Mouse (Mus musculus) C2C12 (cell line): Measurements from ENCODE around the gene Ern1. TPM values are rescaled to one million over a fixed set of nuclear protein-coding genes. Genes with fewer than 3 reads are reported as not detected.

ENCODE experiments used
- H3K27me3 ChIP-seq: one replicate; pipeline ENCODE4 v1.6.1; 2011; ENCODE audit not compliant: control insufficient read depth, insufficient read depth, insufficient read length
- H3K36me3 ChIP-seq: one replicate; pipeline ENCODE4 v1.6.1; 2011; ENCODE audit not compliant: control insufficient read depth, insufficient read depth
- H3K4me3 ChIP-seq: one replicate; pipeline ENCODE4 v1.5.1; 2011; ENCODE audit warnings: mild to moderate bottlenecking, control low read depth; ENCODE audit not compliant: poor library complexity, insufficient read depth, severe bottlenecking
- H3K79me2 ChIP-seq: one replicate; pipeline ENCODE4 v1.6.1; 2011; ENCODE audit not compliant: control insufficient read depth, insufficient read depth
- H3K79me3 ChIP-seq: one replicate; pipeline ENCODE4 v1.6.1; 2011; ENCODE audit warnings: low read depth, control low read depth
- H3ac ChIP-seq: one replicate; pipeline ENCODE3; 2011; ENCODE audit warnings: low read depth; ENCODE audit not compliant: control insufficient read depth, insufficient read length
- CEBPB ChIP-seq: IDR thresholded peaks from one replicate; pipeline ENCODE4 v1.6.1; 2011; ENCODE audit warnings: low read depth, mild to moderate bottlenecking, control low read depth, moderate library complexity
- CTCF ChIP-seq: IDR thresholded peaks from one replicate; pipeline ENCODE4 v1.5.1; 2011; ENCODE audit not compliant: control insufficient read depth, insufficient read depth, insufficient read length
- FOSL1 ChIP-seq: IDR thresholded peaks from one replicate; pipeline ENCODE4 v1.8.0; 2011; ENCODE audit warnings: mild to moderate bottlenecking, low read length; ENCODE audit not compliant: poor library complexity, insufficient read depth, severe bottlenecking
- MAX ChIP-seq: IDR thresholded peaks from one replicate; pipeline ENCODE4 v1.6.1; 2011; ENCODE audit warnings: mild to moderate bottlenecking, control low read depth
- MYOD1 ChIP-seq: IDR thresholded peaks from one replicate; pipeline ENCODE4 v1.6.1; 2011; ENCODE audit warnings: low read depth; ENCODE audit not compliant: control insufficient read depth, insufficient read length
- MYOG ChIP-seq: IDR thresholded peaks from one replicate; pipeline ENCODE4 v1.6.1; 2011; ENCODE audit not compliant: control insufficient read depth, insufficient read length; ENCODE audit errors: extremely low read depth
- USF1 ChIP-seq: IDR thresholded peaks from one replicate; pipeline ENCODE4 v1.6.1; 2011; ENCODE audit warnings: low read depth, mild to moderate bottlenecking, control low read depth, moderate library complexity
- polyA plus RNA-seq: library from polyadenylated mRNA; unstranded; fragments of >200 nt; fragmentation: generic; extraction: Trizol; gene quantifications from one replicate; pipeline ENCODE4 v1.2.1, GENCODE M21; 2012; ENCODE audit warnings: missing spikeins

Gene Ern1
- polyA plus RNA-seq, 1 experiment: 6.0 TPM

DNA sequence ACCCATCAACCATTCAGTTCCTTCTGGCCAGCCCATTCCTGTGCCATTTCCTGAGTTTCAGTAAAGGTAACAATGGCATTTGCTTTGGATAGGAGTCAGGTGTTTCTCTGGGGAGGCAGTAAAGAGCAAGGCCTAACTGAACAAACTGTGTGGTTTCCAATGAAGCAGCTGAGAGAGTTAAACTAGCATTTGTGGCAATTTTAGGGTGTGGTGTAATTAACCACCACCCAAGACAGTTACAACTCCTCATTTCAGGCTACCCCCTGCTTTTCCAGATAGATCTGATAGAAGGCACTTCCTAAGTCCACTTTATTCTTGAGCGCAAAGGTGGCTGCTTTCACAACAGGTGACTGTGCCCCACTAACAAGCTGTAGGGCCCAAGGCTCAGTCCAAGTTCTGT, 19.1 kb downstream of the Ern1 start:
- Histone ChIP-seq H3K27me3 (no peaks in the 10 kb centered on the region), H3K4me3 (no peak overlapping the region), H3K79me3 (peaks cover 71% of the 10 kb centered on the region), H3K36me3 (no peaks in the 10 kb centered on the region), H3ac (no peak overlapping the region), H3K79me2 (peaks cover 99% of the 10 kb centered on the region)
- TF ChIP-seq MYOD1: no peak
- TF ChIP-seq USF1: no peak
- TF ChIP-seq MAX: no peak
- no peak for TF ChIP-seq MYOG
- no peak for TF ChIP-seq CEBPB
- no peak for TF ChIP-seq FOSL1
- TF ChIP-seq CTCF: no peak

DNA sequence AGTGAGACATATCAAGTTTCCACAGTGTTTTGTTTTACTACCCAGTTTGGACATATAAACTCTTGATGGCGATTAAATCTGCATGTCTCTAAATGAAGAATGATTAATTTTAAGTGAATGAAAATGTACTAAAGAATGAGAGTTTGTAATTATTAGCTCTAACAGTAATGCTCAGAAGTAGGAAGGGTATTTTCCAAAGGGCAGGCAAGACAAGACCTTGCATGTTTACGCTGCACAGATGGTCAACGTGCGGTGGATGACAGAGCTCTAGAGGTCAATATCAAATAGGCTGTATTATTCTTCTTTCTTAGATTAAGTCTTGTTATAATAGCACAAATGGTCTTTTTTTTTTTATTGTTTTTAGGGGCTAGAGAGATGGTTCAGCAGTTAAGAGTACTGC, 21.7 kb downstream of the Ern1 start:
- Histone ChIP-seq H3K79me3 (peaks cover 62% of the 10 kb centered on the region), H3K79me2 (peaks cover 98% of the 10 kb centered on the region), H3ac (no peak overlapping the region), H3K36me3 (no peaks in the 10 kb centered on the region), H3K27me3 (no peaks in the 10 kb centered on the region), H3K4me3 (no peak overlapping the region)
- TF ChIP-seq FOSL1 (no peak), MYOG (no peak), CEBPB (no peak), MAX (no peak), MYOD1 (no peak), USF1 (no peak), CTCF (no peak)

DNA sequence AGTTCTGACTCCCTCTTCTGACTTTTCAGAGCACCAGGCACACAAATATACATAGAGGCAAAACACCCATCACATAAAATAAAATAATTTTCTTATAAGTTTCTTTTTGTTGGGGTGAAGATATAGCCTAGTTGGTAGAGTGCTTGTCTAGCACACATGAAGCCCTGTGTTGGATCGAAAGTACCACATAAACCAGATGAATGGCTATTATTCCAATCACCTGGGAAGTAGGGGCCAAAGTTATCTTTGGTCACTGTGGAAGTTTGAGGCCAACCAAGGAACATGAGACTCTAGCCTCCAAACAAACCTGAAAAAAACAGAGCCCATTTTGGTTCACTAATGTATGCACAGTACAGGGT, 22.1 kb downstream of the Ern1 start:
- H3ac ChIP-seq: no peak overlapping the region
- H3K79me2 ChIP-seq: peaks cover 98% of the 10 kb centered on the region
- H3K36me3 ChIP-seq: no peaks in the 10 kb centered on the region
- no peak for TF ChIP-seq MAX
- TF ChIP-seq USF1: no peak
- TF ChIP-seq MYOG: no peak
- TF ChIP-seq FOSL1: no peak
- no peak for TF ChIP-seq MYOD1
- no peak for TF ChIP-seq CTCF
- no peak for TF ChIP-seq CEBPB
- H3K4me3 ChIP-seq: no peak overlapping the region
- no peaks in the 10 kb centered on the region for H3K27me3 ChIP-seq
- peaks cover 61% of the 10 kb centered on the region for H3K79me3 ChIP-seq

DNA sequence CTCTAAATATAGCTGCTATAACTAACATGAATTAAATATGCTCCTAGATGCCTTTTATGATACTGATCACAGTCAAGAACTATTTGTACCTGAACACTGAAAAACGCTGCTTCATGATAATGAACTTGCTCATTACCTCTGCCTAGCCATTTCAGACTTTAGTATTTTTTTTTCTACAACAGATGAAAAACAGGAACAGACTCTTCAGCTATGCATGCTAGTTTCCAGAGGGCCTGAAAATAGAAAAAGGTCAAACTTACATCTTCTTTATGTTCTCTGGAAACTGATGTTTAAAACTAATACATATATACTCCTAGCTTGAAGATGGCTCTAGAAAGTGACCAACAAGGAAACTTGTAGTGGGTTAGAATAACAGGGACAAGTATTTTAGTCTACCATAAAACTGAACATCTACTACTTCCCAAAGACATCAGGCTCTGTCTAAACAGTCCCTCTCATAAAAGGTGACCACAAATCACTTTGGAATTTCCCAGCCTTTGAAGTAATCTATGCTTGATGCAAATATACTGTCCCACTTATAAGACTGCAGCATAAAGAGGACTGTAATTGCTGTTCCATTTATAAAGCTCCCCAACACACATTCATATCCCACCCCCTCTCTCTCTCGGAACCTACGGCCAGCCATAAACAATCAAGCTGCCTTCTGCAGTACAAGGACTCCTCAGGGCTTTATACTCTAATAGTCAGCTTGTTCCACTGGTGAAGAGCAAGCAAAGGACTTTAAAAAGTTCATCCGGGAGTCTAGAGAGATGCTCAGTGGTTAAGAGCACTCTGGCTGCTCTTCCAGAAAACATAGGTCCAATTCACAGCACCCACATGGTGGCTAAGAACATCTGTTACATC, 22.7 kb downstream of the Ern1 start:
- H3K27me3 ChIP-seq: no peaks in the 10 kb centered on the region

DNA sequence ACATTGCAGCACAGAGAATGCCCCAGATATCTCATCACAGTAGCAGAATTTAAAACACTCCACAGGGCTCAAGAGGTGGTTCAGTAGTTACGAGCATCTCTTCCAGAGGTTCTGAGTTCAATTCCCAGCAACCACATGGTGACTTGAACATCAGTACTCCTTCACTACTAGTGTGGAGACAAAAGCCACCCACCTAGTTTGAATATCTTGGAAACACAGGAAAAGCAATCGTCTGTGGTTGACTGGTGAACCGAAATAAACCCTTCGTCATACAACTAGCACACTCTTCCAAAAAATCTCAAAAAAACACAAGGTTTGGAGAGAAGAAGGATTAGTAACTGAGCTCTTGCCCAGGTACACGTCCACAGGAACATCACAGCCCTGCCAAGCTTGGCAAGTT, 23.8 kb downstream of the Ern1 start:
- no peak overlapping the region for H3K4me3 ChIP-seq
- H3K36me3 ChIP-seq: no peaks in the 10 kb centered on the region
- TF ChIP-seq MAX: no peak
- no peak for TF ChIP-seq FOSL1
- TF ChIP-seq USF1: no peak
- TF ChIP-seq MYOD1: no peak
- TF ChIP-seq MYOG: no peak
- no peak for TF ChIP-seq CTCF
- no peak for TF ChIP-seq CEBPB
- no peak overlapping the region for H3ac ChIP-seq
- H3K27me3 ChIP-seq: no peaks in the 10 kb centered on the region
- peaks cover 52% of the 10 kb centered on the region for H3K79me3 ChIP-seq
- H3K79me2 ChIP-seq: peaks cover 99% of the 10 kb centered on the region

More for the DNA sequence above, 22.7 kb downstream of the Ern1 start:
- Histone ChIP-seq H3K79me2 (peaks cover 99% of the 10 kb centered on the region), H3K36me3 (no peaks in the 10 kb centered on the region), H3K79me3 (peaks cover 62% of the 10 kb centered on the region), H3K4me3 (no peak overlapping the region), H3ac (no peak overlapping the region)
- no peak for TF ChIP-seq CTCF
- no peak for TF ChIP-seq MYOD1
- no peak for TF ChIP-seq MAX
- no peak for TF ChIP-seq CEBPB
- TF ChIP-seq FOSL1: no peak
- TF ChIP-seq MYOG: no peak
